Mouse (Mus musculus): ENCODE measurements around the gene Elf1.

DNA sequence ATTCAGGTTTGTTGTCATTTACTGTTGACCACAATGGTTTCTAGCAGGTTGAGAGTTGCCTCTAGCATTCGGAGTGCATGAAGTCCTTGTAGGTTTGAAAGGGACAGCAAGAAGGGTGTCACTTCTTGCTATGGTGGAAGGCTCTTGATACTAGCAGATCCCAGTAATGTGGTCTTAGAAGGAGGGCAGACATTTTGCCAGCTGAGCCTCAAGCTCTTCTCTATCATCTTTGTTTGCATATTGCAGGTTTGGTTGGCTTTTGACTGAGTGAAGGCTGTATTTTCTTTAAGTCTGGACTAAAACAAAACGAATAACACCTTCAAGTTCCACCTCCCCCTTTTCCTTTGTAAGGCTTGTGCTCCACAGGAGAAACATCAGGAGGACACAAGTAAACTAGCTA, 35.8 kb downstream of the Elf1 start:
- no peak for TF ChIP-seq GATA1 (IDR thresholded peaks at IDR 0.05; ENCODE audit: borderline replicate concordance, low read length)
- no peak for TF ChIP-seq CTCF (IDR thresholded peaks at IDR 0.05; ENCODE audit: low read depth, low read length)
- TF ChIP-seq GATA2 (IDR thresholded peaks at IDR 0.05; ENCODE audit: borderline replicate concordance, low read depth, low read length) = no peak
- no peak for TF ChIP-seq TAL1 (conservative IDR thresholded peaks at IDR 0.05; ENCODE audit: low read depth, low read length)
